Mouse (Mus musculus) midbrain, embryonic 16.5 days (tissue): ENCODE results near the gene Mgp. TPM values are rescaled to one million over a fixed set of nuclear protein-coding genes. Genes with fewer than 3 reads are reported as not detected.

Source experiments
- ATAC-seq: fragments of 200-750 bp; cut with Nextera tagmentation; 2 replicates; pipeline ENCODE4 v1.8.0; 2017; ENCODE audit warnings: moderate TSS enrichment
- H3K27ac ChIP-seq: fragments of 300-500 bp; sonication (generic); 2 replicates; pipeline ENCODE4 v1.5.1; 2014; ENCODE audit warnings: mild to moderate bottlenecking, low read length, mixed read lengths
- H3K27me3 ChIP-seq: fragments of 300-500 bp; sonication (generic); 2 replicates; pipeline ENCODE4 v1.6.1; 2014; ENCODE audit warnings: low read depth, low read length, mixed read lengths; ENCODE audit not compliant: control insufficient read depth, insufficient read depth
- H3K36me3 ChIP-seq: fragments of 300-500 bp; sonication (generic); 2 replicates; pipeline ENCODE4 v1.6.1; 2014; ENCODE audit warnings: mild to moderate bottlenecking, low read length, moderate library complexity, mixed read lengths; ENCODE audit not compliant: control insufficient read depth, insufficient read depth
- H3K4me1 ChIP-seq: fragments of 300-500 bp; sonication (generic); 2 replicates; pipeline ENCODE4 v1.6.1; 2014; ENCODE audit warnings: mild to moderate bottlenecking, low read length, mixed read lengths; ENCODE audit not compliant: control insufficient read depth, insufficient read depth
- H3K4me2 ChIP-seq: fragments of 300-500 bp; sonication (generic); 2 replicates; pipeline ENCODE4 v1.6.1; 2014; ENCODE audit warnings: mild to moderate bottlenecking, low read length, mixed read lengths
- H3K4me3 ChIP-seq: fragments of 300-500 bp; sonication (generic); 2 replicates; pipeline ENCODE4 v1.5.1; 2014; ENCODE audit warnings: low read depth, mild to moderate bottlenecking, low read length, moderate library complexity, mixed read lengths
- H3K9ac ChIP-seq: fragments of 300-500 bp; sonication (generic); 2 replicates; pipeline ENCODE4 v1.6.1; 2014; ENCODE audit warnings: low read depth, low read length, mixed read lengths
- H3K9me3 ChIP-seq: fragments of 300-500 bp; sonication (generic); replicated peaks from 2 replicates; pipeline ENCODE4 v1.6.1; 2014; ENCODE audit warnings: mild to moderate bottlenecking, low read length, mixed read lengths; ENCODE audit not compliant: control insufficient read depth, poor library complexity, severe bottlenecking
- WGBS: fragments of 180-500 bp; shearing (Covaris S2); extraction: QIAGEN DNeasy Blood & Tissue Kit; methylation state at CpG from one replicate; pipeline ENCODE4 v1.1.7; 2014; 5-methylcytosine and 5-hydroxymethylcytosine counted together
- polyA plus RNA-seq: library from polyadenylated mRNA; unstranded; fragments of >200 nt; fragmentation: Nextera tagmentation; extraction: Ambion mirVana; gene quantifications from 2 replicates; pipeline ENCODE4 v1.2.1, GENCODE M21; 2015

Gene Mgp
- polyA plus RNA-seq, 1 experiment from 2014 or later, result 16.3 TPM

- H3K9me3 ChIP-seq, result no peaks in the 10 kb centered on the region
- H3K36me3 ChIP-seq, result no peaks in the 10 kb centered on the region
- H3K4me2 ChIP-seq, result no peak overlapping the region
- H3K9ac ChIP-seq, result no peak overlapping the region
- peaks cover 5% of the 10 kb centered on the region for H3K4me1 ChIP-seq
- 94% methylated on average over 6 of the region's 6 CpGs for WGBS
- H3K27me3 ChIP-seq, result no peaks in the 10 kb centered on the region
- H3K27ac ChIP-seq, result no peak overlapping the region
- H3K4me3 ChIP-seq, result no peak overlapping the region
- ATAC-seq, result no peak
Observed at GRCm38 (mm10) chr6:136914234-136914633, 38.6 kb upstream of the Mgp start.

GRCm38 (mm10) chr6:136913384-136914126, 37.9 kb upstream of the Mgp start:
- WGBS, result 16% methylated on average over 18 of the region's 18 CpGs
- Histone ChIP-seq H3K9ac (peak overlapping the region; percentile 22; the same call in 1 of the 2 replicates), H3K4me2 (peak overlapping the region; percentile 62), H3K27ac (no peak overlapping the region), H3K4me3 (peak overlapping the region; percentile 28), H3K4me1 (peaks cover 5% of the 10 kb centered on the region), H3K9me3 (no peaks in the 10 kb centered on the region), H3K36me3 (no peaks in the 10 kb centered on the region), H3K27me3 (no peaks in the 10 kb centered on the region)
- no peak for ATAC-seq

- Histone ChIP-seq H3K9ac (no peak overlapping the region), H3K27me3 (no peaks in the 10 kb centered on the region), H3K4me1 (peaks cover 5% of the 10 kb centered on the region), H3K4me3 (no peak overlapping the region), H3K36me3 (no peaks in the 10 kb centered on the region), H3K27ac (no peak overlapping the region), H3K9me3 (no peaks in the 10 kb centered on the region), H3K4me2 (no peak overlapping the region)
- no peak for ATAC-seq
- WGBS, result 71% methylated on average over 1 of the region's 2 CpGs
Observed at GRCm38 (mm10) chr6:136912751-136913265, 37.2 kb upstream of the Mgp start.

GRCm38 (mm10) chr6:136910247-136910890, 34.7 kb upstream of the Mgp start:
- Histone ChIP-seq H3K4me2 (no peak overlapping the region), H3K9ac (no peak overlapping the region), H3K36me3 (no peaks in the 10 kb centered on the region), H3K27ac (no peak overlapping the region), H3K4me1 (peaks cover 5% of the 10 kb centered on the region), H3K9me3 (no peaks in the 10 kb centered on the region), H3K4me3 (no peak overlapping the region), H3K27me3 (no peaks in the 10 kb centered on the region)
- no peak for ATAC-seq
- WGBS, result 86% methylated on average over 9 of the region's 9 CpGs

GRCm38 (mm10) chr6:136906937-136907293, 31.3 kb upstream of the Mgp start:
- WGBS, result 81% methylated on average over 10 of the region's 10 CpGs

GRCm38 (mm10) chr6:136906283-136906936, 30.8 kb upstream of the Mgp start:
- Histone ChIP-seq H3K36me3 (no peaks in the 10 kb centered on the region), H3K4me2 (no peak overlapping the region), H3K27ac (no peak overlapping the region), H3K4me3 (no peak overlapping the region), H3K9ac (no peak overlapping the region), H3K4me1 (no peaks in the 10 kb centered on the region), H3K9me3 (no peaks in the 10 kb centered on the region), H3K27me3 (no peaks in the 10 kb centered on the region)
- no peak for ATAC-seq
- WGBS, result 92% methylated on average over 19 of the region's 19 CpGs

More at GRCm38 (mm10) chr6:136906937-136907293, 31.3 kb upstream of the Mgp start:
- Histone ChIP-seq H3K9ac (no peak overlapping the region), H3K27ac (no peak overlapping the region), H3K27me3 (no peaks in the 10 kb centered on the region), H3K4me2 (no peak overlapping the region), H3K36me3 (no peaks in the 10 kb centered on the region), H3K9me3 (no peaks in the 10 kb centered on the region), H3K4me3 (no peak overlapping the region), H3K4me1 (no peaks in the 10 kb centered on the region)
- ATAC-seq, result no peak

- Histone ChIP-seq H3K27me3 (no peaks in the 10 kb centered on the region), H3K9ac (no peak overlapping the region), H3K27ac (no peak overlapping the region), H3K4me1 (no peaks in the 10 kb centered on the region), H3K9me3 (no peaks in the 10 kb centered on the region), H3K36me3 (no peaks in the 10 kb centered on the region), H3K4me3 (no peak overlapping the region), H3K4me2 (no peak overlapping the region)
- ATAC-seq, result no peak
- WGBS, result 73% methylated on average over 8 of the region's 8 CpGs
Observed at GRCm38 (mm10) chr6:136903885-136904470, 28.4 kb upstream of the Mgp start.

GRCm38 (mm10) chr6:136902527-136902926, 26.9 kb upstream of the Mgp start:
- H3K4me3 ChIP-seq, result no peak overlapping the region
- WGBS, result 89% methylated on average over 9 of the region's 9 CpGs

More at GRCm38 (mm10) chr6:136902527-136902926, 26.9 kb upstream of the Mgp start:
- no peaks in the 10 kb centered on the region for H3K4me1 ChIP-seq
- no peak overlapping the region for H3K9ac ChIP-seq
- H3K4me2 ChIP-seq, result no peak overlapping the region
- H3K27me3 ChIP-seq, result no peaks in the 10 kb centered on the region
- no peak overlapping the region for H3K27ac ChIP-seq
- ATAC-seq, result no peak
- no peaks in the 10 kb centered on the region for H3K9me3 ChIP-seq
- no peaks in the 10 kb centered on the region for H3K36me3 ChIP-seq
